Mouse (Mus musculus): ENCODE measurements at regions not wholly inside any gene's neighbourhood (a gene's known extent, or its start where the extent isn't known, plus 50 kb on each side); places are given as distances from the start of the nearest gene placed in this dataset.

DNA sequence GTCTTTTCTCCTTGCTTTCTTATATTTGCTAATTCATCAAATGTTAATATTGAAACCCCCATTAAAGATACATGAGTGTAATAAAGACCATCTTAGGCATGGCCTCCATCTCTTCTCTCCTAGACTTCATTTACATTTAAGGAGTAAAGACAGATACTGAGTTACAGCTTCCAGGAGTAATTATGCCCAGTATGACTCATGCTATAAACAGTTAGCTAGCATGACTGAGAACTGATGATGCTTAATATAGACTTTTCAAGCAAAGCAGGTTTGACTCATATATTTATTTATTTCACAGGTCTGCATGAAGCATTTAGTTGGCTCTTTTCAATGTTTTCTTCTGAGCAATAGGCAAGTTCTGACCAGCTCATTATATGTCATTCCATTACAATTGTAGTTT is 453.7 kb upstream of the Cntn6 start:
- no peak for DNase-seq (ENCODE audit: low spot score in 2 of 2)

DNA sequence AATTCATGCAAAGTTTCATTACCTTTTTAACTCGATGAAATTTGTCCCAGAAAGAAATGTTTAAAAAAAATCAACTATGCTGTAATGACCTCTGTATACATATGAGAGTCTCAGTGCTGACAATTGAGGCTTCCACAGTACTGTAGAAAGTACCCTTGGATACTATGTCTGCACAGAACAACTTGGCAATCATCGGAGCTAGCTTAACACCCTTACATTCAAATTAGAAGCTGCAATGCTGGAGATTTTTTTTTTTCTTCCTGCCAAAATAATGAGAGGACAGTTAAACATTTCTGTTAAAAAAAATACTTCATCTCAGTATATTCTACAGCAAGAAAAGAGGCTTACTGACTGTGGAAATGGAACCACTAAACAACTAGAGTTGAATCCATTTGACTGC is 452.1 kb upstream of the Cntn6 start:
- DNase-seq (ENCODE audit: low spot score in 2 of 2), result no peak

- DNase-seq (ENCODE audit: low spot score in 2 of 2), result no peak
These were observed 436.6 kb upstream of the Cntn6 start for GRCm38 (mm10) chr6:104055996-104056395.

DNA sequence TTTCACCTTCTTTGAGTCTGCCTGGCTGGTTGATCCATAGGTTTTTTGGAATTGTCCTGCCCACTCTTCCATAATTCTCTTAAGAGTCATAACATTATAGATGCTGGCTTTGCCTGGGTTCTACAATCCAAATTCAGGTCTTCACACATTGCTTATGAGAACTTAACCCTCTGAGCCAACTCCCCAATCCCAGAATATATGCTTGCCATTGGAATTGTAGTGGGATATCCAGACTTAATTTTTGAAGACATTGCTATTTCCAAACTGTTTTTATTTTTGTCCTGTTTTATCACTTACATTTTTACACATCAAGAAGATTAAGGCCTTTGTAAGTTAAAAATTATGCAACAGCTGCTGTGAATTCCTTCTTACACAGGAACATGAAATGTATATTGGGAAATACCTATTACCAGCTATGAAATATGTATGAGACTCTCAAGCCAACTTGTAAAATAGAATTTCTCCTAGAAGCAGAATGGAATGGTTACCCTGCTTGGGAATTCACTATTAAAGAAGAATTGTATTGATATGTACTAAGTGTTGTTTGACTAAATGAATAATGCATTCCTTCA is 430.8 kb upstream of the Cntn6 start:
- DNase-seq (ENCODE audit: low spot score in 2 of 2), result no peak

- no peak for DNase-seq (ENCODE audit: low spot score in 2 of 2)
These were observed 412.0 kb upstream of the Cntn6 start for GRCm38 (mm10) chr6:104080581-104080980.

DNA sequence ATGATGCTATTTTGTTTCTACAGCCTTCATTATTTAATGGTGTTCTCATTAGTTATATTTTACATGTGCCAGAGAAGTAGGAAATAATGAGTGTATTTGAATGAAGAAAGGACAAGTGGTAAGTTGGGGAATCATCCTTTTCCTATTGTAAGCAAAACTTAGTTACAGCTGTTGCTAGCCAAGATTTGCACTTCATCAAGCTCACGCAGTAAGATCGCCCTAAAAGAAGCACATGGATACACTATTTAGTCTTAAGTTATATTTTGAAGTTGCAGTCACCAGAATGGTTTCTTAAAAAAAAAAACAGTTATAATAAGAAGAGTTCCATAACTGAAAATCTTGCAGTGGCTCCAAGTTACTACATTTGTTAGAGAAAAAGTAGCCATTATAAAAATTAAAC is 410.3 kb upstream of the Cntn6 start:
- DNase-seq (ENCODE audit: low spot score in 2 of 2), result no peak

DNA sequence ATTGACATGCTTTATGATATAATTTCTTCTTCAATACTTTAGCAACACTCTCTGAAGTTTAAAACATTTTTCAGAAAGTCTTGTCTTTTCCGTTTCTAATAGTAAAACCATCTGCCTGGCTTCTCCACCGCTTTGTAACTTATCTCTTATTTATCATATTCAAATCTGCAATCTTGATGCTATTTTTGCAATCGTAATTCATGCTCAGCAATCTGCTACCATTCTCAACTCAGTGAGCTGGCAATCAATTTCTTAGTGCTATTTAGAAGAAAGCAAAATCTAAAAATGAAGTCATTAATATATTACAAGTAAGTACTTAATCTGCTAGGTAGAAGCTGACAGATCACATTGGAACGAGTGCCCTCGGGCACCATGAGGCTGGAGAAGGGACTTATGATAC is 384.2 kb upstream of the Cntn6 start:
- no peak for DNase-seq (ENCODE audit: low spot score in 2 of 2)
